Mouse (Mus musculus) adrenal gland, adult (tissue): ENCODE measurements at regions not wholly inside any gene's neighbourhood (a gene's known extent, or its start where the extent isn't known, plus 50 kb on each side); places are given as distances from the start of the nearest gene placed in this dataset.
"Not testable (repeated sequence)": the region's sequence is repeated elsewhere in the genome, so short reads cannot be mapped to it uniquely, and the experiment has no call there.

Experiments
- DNase-seq, 2 experiments: peaks; one replicate each; pipeline ENCODE4 v3.0.0; 2022 to 2023; ENCODE audit warnings: low spot score in 1 of 2; ENCODE audit not compliant: inconsistent age in 2 of 2

GRCm38 (mm10) chr7:73688451-73688850 is 51.7 kb upstream of the Fam174b start:
- no peak for DNase-seq

GRCm38 (mm10) chr7:73686245-73686644 is 53.9 kb upstream of the Fam174b start:
- DNase-seq, result not testable (repeated sequence)

GRCm38 (mm10) chr7:73682756-73683155 is 57.3 kb upstream of the Fam174b start:
- no peak for DNase-seq

GRCm38 (mm10) chr7:73670598-73670997 is 69.5 kb upstream of the Fam174b start:
- peak in 1 of 2 experiments; percentile 15 for DNase-seq

- no peak for DNase-seq
Measured at GRCm38 (mm10) chr7:73668791-73669190, 71.3 kb upstream of the Fam174b start.

- DNase-seq, result peak in 1 of 2 experiments; percentile 52
Measured at GRCm38 (mm10) chr7:73666921-73667675, 73.0 kb upstream of the Fam174b start.

GRCm38 (mm10) chr7:73664962-73665361 is 75.1 kb upstream of the Fam174b start:
- DNase-seq, result no peak

GRCm38 (mm10) chr7:73662536-73662935 is 77.6 kb upstream of the Fam174b start:
- no peak for DNase-seq

- DNase-seq, result no peak
Measured at GRCm38 (mm10) chr7:73661901-73662300, 78.2 kb upstream of the Fam174b start.

GRCm38 (mm10) chr7:73659551-73659950 is 80.6 kb upstream of the Fam174b start:
- DNase-seq, result no peak

GRCm38 (mm10) chr7:73657283-73657682 is 82.8 kb upstream of the Fam174b start:
- DNase-seq, result peak; percentile 33 to 61

- not testable (repeated sequence) for DNase-seq
Measured at GRCm38 (mm10) chr7:73656424-73656795, 83.7 kb upstream of the Fam174b start.

- DNase-seq, result peak; percentile 45 to 84
Measured at GRCm38 (mm10) chr7:73655787-73656423, 84.2 kb upstream of the Fam174b start.

- DNase-seq, result peak; percentile 28 to 84
Measured at GRCm38 (mm10) chr7:73654193-73654871, 85.8 kb upstream of the Fam174b start.

GRCm38 (mm10) chr7:73650909-73651308 is 89.2 kb upstream of the Fam174b start:
- DNase-seq, result no peak

GRCm38 (mm10) chr7:73648010-73648409 is 92.1 kb upstream of the Fam174b start:
- DNase-seq, result peak; percentile 78 to 95

GRCm38 (mm10) chr7:73647140-73647539 is 93.0 kb upstream of the Fam174b start:
- no peak for DNase-seq

GRCm38 (mm10) chr7:73646711-73647110 is 93.4 kb upstream of the Fam174b start:
- DNase-seq, result no peak

- no peak for DNase-seq
Measured at GRCm38 (mm10) chr7:73644362-73644904, 95.7 kb upstream of the Fam174b start.

GRCm38 (mm10) chr7:73643993-73644335 is 96.1 kb upstream of the Fam174b start:
- no peak for DNase-seq

GRCm38 (mm10) chr7:73643306-73643992 is 96.7 kb upstream of the Fam174b start:
- DNase-seq, result no peak
